Mouse (Mus musculus) liver, adult (tissue): ENCODE data around the gene Rapgef4.

ENCODE experiments used
- GATA4 ChIP-seq: IDR thresholded peaks from 2 replicates; pipeline ENCODE4 v1.6.1; 2014; ENCODE audit warnings: mild to moderate bottlenecking, low read length; ENCODE audit not compliant: insufficient replicate concordance

Gene Rapgef4

DNA sequence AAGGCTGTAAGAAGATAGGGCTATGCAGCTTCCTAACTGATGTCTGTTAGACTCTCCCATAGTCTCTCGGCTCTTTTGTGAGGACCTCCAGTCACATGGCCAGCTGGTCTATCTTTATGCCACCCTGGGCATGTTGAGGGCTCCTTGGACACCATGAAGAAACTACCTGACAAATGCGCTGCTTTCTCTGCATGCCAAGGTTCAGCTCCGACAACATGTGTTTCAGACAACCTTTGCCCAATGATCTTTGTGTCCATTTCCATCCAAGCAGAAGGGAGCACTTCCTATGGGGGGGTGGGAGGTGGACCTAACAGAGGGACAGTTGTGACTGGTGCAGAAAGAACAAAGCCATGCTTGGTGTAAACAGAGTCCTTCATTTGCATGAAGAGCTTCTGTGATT lies 7.4 kb upstream of the Rapgef4 start:
- TF ChIP-seq GATA4 = no peak

DNA sequence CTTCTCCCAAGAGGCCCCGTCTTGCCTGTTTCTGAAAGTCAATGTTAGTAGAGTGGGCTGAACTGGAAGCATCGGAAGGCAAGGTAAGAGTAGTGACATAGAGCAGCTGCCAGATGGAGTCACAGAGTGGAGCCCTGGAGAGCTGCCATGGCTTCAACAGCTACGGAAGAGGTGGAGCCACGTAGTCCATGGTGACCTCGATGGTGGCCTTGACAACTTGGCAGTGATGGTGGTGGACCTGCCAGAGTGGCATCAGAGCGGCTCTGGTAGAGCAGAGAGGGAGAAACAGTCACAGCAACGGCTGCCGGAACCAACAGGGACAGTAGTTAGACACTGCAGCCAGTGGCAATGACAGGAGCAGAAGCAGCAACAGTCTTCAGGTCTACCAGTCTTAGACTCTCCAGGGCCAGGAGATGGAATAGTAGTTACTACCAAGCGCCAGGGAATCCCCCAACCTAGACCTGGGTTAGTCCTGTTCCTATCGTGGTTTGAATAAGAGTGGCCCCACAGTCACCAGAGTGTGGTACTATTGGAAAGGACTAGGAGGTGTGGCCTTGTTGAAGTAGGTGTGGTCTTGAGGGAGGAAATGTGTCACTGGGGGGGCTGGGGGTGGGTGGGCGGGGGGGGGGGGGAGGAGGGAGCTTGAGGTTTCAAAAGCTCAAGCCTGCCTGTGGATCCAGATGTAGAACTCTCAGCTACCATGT lies 6.7 kb upstream of the Rapgef4 start:
- no peak for TF ChIP-seq GATA4

DNA sequence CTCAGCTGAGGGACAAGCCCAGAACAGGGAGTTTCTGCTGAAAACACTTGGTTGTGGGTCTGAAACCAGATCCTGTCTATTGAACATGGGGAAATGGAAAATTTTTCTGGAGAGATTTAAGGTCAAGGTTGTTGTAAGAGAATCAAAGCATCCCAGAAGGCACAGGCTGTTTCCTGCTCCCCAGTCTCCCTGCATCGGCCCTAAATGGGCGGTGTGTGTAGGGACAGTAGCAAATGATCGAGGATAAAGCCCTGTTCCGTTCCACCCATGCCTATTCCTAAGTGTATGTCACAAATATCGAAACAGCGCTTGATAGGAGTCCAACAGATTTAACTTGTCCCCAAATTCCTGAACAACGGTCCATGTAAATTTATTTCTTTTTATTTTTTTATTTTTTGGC lies 1.1 kb upstream of the Rapgef4 start:
- TF ChIP-seq GATA4 = no peak

DNA sequence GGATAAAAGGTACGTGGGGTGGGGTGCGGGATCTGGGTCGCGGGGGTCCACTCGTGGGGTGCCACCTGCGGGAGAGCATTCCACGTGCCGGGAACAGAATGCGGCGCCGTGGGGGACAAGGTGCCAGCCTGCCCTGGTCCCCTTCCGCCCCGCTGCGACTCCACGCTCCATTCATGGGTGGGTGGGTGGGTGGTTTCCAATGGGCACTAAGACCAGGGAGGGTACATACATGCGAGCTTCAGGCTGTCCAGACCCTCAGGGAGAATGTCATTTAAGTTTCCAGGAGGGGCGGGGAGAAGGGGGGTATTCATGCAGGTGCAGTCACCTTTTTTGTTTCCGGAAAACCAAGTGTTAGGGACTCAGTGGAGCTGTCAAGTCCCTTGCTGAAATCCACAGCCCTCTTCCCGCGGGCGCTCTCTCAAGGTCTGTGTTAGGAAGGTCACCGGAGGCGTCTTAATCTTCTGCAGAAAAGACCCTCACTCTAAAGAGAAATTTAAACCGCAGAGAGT lies 357 bp downstream of the Rapgef4 start:
- no peak for TF ChIP-seq GATA4

DNA sequence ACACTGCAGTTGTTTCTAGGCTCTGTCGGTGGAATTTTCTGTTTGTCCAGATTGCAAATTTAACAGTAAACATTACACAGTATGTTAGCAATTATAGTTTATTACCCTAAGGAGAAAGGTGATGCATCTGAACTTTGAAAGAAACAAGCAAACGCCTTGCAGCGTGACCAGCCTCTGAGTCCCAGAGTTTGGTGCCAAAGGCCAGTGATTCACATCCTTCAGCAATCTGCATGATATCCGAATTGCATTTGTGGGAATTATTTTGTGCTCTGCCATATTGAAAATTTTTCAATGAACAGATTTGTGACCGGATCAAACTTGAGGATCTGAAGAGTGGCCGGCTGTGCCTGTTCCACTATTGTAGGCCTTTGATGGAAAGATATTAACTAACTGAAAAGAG lies 856 bp downstream of the Rapgef4 start:
- TF ChIP-seq GATA4 = no peak

DNA sequence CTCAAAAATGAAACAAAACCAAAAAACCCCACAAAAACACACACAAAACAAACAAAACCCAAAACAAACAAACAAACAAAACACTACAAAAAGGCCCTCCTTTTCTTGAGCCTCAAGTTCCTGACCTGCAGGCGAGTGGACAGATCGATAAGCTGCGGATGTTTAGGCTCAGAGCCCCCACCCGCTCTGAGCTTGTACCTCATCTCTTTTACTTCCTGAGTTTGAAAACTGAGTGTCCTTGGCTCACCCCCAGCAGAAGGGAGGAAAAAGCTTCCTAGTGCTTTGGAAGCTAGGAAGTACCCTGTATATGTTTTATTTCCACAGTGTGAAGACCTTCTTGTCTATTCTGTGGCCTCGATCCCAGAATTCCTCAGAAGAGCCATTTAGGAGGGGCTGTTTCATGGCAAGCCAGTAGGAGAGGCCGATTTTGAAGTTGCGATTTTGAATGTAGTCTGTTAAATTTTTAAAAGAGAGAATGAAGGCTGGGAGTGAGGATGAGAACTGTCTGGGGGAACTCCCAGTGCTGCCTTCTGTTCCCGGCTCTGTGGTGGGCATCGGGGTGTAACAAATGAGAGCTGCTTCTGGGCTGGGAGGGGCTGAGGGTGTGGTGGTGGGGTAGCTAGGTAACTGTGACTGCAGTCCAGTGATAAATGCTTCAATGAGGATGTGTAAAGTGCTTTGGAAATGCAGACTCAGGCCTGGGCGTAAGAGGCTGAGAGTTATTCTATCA lies 2.0 kb downstream of the Rapgef4 start:
- TF ChIP-seq GATA4 = no peak

DNA sequence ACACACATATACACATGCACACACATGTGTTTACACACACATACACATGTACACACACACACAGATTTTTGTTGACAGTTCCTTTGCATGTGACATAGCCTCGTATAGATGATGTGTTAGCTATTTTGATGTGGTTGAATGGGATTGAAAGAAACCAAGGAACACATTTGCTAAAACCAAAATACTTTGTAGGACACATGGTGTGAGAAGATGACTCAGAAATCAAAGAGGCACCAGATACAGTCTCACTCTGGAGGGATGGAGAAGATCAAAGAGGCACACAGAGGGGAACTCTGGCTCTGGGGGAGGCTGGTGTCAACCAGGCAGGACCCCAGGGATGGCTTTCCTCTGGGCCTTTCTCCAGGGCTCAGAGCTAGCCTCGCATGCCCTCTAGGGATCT lies 4.7 kb downstream of the Rapgef4 start:
- TF ChIP-seq GATA4 = no peak

DNA sequence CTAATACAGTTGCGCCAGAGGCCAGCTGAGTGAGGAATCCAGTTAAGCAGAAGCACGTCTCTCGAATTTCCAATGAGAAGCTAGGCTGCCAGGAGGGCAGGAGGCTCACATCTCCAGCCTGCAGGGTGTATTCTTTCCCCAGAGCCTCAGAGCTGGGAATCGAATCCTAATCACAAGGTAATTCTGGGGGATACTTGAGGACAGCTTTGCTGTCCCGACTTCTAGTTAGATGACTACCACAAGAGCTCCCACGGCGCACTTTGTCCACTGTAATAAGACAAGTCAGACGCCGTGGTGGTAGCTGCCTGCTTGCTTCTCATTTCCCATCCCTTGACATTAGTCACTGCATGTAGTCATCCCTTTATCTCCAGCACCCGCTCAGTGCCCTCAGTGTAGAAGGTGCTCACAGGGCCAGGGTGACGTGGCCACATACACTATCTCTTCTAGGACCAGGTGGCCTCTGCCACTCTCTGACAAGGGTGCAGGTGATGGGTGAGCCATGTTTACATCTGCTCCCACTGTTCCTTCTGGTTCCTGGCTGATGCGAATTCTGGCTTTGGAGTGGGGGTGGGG lies 5.3 kb downstream of the Rapgef4 start:
- TF ChIP-seq GATA4 = no peak

DNA sequence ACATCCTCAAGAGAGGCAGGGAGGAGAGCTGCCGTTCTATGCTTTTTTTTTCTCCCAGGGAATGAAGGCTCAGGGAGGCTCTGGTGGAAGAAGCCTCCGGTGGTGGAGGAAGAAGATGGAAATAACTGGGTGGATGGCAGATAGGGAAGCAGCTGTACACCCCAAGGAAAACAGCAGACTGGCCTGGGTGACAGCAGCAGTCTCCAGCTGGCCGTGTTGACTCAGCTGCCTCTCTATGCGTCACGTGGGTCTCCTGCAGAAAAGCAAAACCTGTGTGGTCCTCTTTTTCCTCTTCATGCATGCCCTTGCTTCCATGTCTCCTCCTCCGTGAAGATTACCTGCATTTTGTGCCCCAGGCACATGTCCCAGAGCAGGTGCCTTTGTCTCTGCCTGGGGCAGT lies 7.5 kb downstream of the Rapgef4 start:
- TF ChIP-seq GATA4 = no peak

DNA sequence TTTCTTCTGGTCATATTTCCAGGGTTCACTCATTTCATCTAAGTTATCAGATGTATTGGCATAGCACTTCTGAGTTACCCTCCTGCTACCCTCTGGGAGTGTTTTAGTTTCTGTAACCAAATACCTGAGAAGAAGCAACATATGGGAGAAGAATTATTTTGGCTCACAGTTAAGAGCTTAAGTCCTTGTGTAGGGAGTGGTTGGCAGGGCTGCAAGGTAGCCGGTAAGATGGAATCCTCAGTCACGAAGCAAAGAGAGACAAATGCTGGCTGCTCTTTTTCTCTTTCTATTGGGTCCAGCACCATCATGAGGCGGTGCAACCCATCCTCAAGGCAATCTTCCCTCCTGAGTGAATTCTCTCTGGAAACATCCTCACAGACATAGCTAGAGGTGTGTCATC lies 11.1 kb downstream of the Rapgef4 start:
- no peak for TF ChIP-seq GATA4

DNA sequence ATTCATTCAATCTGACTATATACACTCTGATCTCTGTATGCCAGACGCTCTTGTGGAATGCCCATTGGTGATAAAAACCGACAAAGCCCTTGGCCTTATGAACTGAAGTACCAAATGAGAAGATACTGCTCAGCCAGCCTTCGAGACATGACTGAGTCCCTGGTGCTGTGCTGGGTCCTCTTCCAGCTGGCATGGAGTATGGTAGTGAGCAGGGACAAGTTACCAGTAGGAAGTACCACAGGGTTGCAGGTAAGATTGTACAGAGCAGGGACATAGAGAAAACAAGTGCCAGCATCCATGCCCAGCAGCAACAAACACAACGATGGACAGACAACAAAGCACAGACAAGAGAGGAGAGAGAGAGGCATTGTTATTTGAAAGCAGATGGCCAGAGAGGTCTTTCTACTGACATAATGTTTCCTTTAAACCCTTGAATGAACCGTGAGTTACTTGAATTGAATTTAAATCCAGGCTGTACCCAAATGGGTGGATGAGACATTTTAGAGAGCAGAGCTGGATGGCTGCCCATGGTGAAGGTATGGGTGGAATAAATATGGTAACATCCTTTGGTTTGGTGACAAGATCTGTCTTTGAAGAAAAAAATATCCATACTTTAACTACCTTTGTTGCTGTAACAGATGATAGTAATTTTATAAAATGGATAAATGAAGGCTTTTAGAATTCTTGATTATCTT lies 12.8 kb downstream of the Rapgef4 start:
- TF ChIP-seq GATA4 = no peak

DNA sequence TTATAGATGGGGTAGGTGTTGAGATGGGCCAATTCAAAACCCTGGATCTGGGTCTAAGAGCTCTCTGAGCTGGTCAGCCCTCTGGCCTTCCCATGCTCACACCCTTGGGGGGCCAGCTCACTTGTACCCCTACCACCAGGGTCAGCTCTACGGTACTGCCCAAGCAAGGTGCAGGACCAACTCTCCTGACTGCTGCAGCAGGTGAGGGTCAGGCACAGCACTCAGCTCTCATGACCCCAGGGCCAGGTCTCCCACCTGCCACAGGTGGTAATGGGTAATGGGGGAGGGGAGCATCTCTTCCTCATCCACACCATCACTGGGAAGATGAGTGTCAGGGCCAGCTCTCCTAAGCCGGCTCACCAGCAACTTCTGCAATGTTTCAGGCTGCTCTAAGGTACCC lies 17.5 kb downstream of the Rapgef4 start:
- TF ChIP-seq GATA4 = no peak

DNA sequence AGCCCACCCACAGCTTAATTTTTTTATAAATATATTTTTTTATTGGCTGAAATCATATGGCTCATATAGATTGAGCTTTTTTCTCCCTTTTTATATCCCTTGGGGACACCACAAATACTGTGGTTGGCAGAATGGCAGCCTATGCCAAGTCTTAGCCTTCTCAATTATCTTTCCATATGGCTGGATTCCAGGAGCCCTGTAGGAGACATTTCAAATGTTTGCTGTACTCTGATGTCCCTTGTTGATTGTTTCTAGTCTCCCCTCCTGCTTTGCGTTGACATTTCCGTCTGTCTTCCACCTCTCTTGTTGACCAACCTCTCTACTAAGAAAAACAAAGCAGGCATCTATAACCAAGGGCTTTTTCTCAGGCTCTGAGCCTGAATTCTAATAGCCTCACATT lies 19.1 kb downstream of the Rapgef4 start:
- TF ChIP-seq GATA4 = no peak

DNA sequence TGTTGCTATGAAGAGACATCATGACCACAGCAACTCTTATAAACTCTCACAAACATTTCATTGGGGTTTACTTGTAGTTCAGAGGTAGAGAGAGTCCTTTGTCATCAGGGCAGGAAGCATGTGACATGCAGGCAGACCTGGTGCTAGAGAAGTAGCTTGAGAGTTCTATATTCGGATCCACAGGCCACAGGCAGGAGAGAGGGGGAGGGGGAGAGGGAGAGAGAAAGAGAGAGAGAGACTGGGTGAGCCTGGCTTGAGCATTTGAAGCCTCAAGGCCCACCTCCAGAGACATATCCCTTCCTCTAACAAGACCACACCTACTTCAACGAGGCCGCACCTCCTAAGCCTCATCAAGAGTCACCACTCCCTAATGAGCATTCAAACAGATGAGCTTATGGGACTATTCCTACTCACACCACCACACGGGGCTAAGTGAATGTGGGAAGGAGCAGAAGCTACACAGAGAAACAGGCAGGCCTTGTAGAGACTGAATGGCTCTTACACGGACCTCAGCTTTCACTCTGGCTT lies 21.9 kb downstream of the Rapgef4 start:
- no peak for TF ChIP-seq GATA4

DNA sequence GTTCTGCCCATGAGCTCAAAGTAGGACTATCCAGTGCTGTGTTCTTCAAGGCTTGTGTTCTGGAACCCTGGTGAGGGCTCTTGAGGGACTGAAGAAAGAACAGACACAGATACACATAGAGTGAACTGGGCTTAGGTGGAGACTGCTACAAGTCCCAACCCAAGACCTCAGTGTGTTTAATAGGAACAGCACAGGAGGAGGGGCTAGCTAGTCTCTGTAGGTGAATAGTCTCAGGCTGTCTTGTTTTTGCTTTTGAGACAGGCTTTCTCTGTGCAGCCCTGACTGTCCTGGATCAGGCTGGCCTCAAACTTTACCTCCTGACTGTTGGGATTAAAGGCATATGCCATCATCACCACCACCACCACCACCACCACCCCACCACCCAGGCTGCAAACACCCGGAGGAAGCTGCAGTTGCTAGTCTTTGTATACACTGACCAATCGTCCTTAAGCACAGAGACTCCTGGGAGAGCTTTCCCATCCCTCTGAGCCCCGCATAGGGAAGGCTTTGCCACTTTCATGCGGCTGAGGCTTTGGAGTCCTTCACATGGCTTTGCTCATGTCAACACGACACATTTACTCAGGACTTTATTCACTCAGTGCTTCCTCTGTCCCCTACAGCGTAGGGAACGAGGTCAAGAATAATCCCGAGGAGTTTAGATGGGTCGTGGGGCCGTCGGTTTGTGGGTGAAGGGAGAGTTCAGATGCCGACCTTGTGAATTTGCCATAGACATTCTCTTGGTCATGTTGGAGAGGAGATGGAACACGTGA lies 22.9 kb downstream of the Rapgef4 start:
- no peak for TF ChIP-seq GATA4
